Mouse (Mus musculus): ENCODE measurements around the gene Tent5b. TPM values are rescaled to one million over a fixed set of nuclear protein-coding genes. Genes with fewer than 3 reads are reported as not detected.

Gene Tent5b
- polyA plus RNA-seq, 1 experiment = 0.86 TPM

DNA sequence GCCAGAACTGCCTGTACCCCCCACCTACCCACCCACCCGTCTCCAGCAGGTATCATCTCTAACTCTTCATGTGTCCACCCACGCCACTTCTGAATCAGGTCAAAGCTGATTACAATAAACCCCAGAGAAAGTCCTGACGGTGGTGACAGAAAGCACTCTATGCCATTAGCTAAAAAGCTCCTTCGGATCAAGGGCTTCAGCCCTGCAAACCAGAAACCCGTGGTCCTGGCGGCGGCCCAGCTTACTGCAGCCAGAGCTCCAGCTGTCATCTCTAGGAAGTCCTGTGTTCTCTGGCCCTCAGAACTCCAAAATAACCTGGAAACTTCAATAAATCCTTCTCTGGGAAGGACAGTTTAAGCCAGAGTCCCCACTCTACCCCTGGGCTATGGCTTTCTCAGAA is 15.8 kb downstream of the Tent5b start:
- no peak for TF ChIP-seq CTCF (IDR thresholded peaks at IDR 0.05; ENCODE audit: borderline replicate concordance, control insufficient read depth, extremely low read depth, insufficient read depth, low read length, poor library complexity)
- TF ChIP-seq POLR2A (IDR thresholded peaks at IDR 0.05; ENCODE audit: control insufficient read depth, extremely low read depth, insufficient read depth, low read length, poor library complexity) = no peak
- Histone ChIP-seq H3K4me1 (replicated peaks; ENCODE audit: control insufficient read depth, insufficient read depth, low read length) (peaks cover 22% of the 10 kb centered on the region), H3K4me3 (ENCODE audit: control insufficient read depth, insufficient read depth, low read length) (no peak overlapping the region), H3K36me3 (ENCODE audit: control insufficient read depth, insufficient read depth, low read length) (no peaks in the 10 kb centered on the region), H3K27ac (ENCODE audit: control insufficient read depth, insufficient read depth, low read length) (no peak overlapping the region), H3K27me3 (ENCODE audit: control insufficient read depth, insufficient read depth, low read length) (peaks cover 21% of the 10 kb centered on the region)
- no peak for DNase-seq
- WGBS = 47% methylated on average over 7 of the region's 7 CpGs

DNA sequence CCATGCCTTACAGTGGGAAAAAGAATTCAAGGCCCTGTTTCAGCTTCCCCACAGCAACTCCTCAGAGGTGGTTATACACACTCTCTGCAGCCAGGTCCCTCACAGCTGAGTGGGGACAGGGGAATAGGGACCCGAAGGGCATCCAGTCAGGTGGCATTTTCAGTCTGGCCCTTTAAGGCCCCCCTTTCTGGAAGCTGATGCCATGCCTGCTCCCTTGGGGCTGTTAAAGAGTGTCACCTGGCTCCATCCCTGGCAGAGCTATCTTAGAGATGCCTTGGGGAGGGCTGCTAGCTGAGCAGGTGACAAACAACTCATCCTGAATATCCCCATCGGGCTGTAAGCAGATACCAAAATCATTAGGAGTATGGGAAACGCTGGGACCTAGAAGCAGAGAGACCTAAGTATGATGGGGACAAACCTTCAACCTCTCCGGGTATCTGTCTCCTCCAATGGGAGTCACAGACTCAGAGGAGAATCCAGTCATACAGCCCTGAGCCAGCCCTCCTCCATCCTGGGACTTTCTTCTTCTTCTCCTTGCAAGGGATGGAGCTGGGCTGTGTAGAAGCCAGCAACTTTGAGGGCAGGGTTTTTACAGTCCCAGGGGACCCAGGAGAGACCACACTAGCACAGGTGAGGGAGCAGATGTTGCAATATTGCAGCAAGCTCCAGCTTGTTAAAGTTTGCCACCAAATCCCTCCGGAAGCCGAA is 17.0 kb downstream of the Tent5b start:
- Histone ChIP-seq H3K4me1 (replicated peaks; ENCODE audit: control insufficient read depth, insufficient read depth, low read length) (peaks cover 28% of the 10 kb centered on the region), H3K36me3 (ENCODE audit: control insufficient read depth, insufficient read depth, low read length) (no peaks in the 10 kb centered on the region), H3K4me3 (ENCODE audit: control insufficient read depth, insufficient read depth, low read length) (no peak overlapping the region), H3K27ac (ENCODE audit: control insufficient read depth, insufficient read depth, low read length) (no peak overlapping the region), H3K27me3 (ENCODE audit: control insufficient read depth, insufficient read depth, low read length) (peaks cover 21% of the 10 kb centered on the region)
- DNase-seq = no peak
- TF ChIP-seq CTCF (IDR thresholded peaks at IDR 0.05; ENCODE audit: borderline replicate concordance, control insufficient read depth, extremely low read depth, insufficient read depth, low read length, poor library complexity) (no peak), POLR2A (IDR thresholded peaks at IDR 0.05; ENCODE audit: control insufficient read depth, extremely low read depth, insufficient read depth, low read length, poor library complexity) (no peak)
- 38% methylated on average over 6 of the region's 6 CpGs for WGBS

DNA sequence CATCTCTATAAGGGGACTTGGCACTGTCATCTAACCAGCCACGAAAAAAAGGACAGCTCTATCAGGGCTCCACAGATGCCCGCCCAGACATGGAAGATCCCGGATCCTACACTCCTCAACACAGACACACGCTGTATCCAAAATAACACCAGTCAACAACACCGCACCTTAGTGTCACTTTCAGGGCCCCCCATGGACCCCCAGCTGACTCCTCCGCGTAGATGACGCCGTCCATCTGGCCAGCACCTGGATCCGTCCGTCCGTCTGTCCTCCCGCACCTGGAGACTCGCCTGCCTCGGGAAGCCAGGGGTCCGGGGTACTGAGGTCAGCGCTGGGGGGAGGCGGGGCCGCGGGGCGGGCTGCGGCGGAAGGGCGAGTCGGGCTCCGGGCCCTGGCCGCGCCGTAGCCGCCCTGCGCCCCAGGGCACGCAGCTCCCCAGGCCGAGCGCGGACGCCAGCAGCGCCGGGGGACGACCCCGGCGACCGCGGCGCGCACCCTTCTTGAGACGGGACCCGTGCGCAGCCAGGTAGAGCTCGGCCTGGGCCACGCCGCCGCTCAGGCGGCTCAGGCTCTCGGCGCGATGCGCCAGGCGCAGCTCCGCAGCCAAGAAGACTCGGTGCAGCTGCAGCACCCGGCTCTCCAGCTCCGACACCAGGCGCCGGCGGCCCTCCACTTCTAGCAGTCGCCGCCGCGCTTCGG is 17.7 kb downstream of the Tent5b start:
- peak overlapping the region; percentile 40 for H3K4me3 ChIP-seq (ENCODE audit: control insufficient read depth, insufficient read depth, low read length)
- no peaks in the 10 kb centered on the region for H3K36me3 ChIP-seq (ENCODE audit: control insufficient read depth, insufficient read depth, low read length)
- H3K4me1 ChIP-seq (replicated peaks; ENCODE audit: control insufficient read depth, insufficient read depth, low read length) = peaks cover 28% of the 10 kb centered on the region
- 3% methylated on average over 70 of the region's 70 CpGs for WGBS
- no peak for TF ChIP-seq CTCF (IDR thresholded peaks at IDR 0.05; ENCODE audit: borderline replicate concordance, control insufficient read depth, extremely low read depth, insufficient read depth, low read length, poor library complexity)
- no peak for TF ChIP-seq POLR2A (IDR thresholded peaks at IDR 0.05; ENCODE audit: control insufficient read depth, extremely low read depth, insufficient read depth, low read length, poor library complexity)
- H3K27ac ChIP-seq (ENCODE audit: control insufficient read depth, insufficient read depth, low read length) = no peak overlapping the region
- H3K27me3 ChIP-seq (ENCODE audit: control insufficient read depth, insufficient read depth, low read length) = peaks cover 21% of the 10 kb centered on the region
- DNase-seq = no peak

DNA sequence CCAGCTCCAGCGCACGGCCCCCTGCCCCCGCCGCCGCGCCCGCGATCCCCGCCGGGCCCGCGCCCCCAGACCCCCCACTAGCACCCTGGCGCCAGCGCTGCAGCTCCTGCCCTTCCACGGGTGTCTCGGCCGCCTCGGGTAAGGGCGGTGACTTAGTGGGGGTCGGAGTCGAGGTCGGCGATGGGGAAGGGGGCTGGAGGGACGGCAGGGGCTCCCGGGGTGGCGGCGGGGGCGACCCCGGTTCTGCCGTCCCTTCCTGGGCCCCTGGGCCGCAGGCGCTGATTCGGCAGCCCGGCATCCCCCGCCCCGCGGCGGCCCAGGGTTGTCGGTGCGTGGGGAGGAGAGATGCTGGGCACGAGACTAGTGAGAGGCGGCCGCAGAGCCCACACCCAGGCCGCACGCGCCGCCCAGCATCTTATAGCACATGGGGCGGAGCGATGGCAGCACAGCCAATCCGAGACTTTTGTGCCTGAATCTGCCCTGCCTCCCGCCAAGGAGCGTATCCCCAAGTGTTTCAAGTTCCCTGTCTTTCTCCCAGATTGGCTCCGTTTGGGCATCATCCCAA is 18.3 kb downstream of the Tent5b start, which contains the start of gene Trnp1:
TSS of gene Trnp1 (minus strand) at position 391 of the 565 bp plus-strand sequence.
- H3K36me3 ChIP-seq (ENCODE audit: control insufficient read depth, insufficient read depth, low read length) = no peaks in the 10 kb centered on the region
- TF ChIP-seq POLR2A (IDR thresholded peaks at IDR 0.05; ENCODE audit: control insufficient read depth, extremely low read depth, insufficient read depth, low read length, poor library complexity) (no peak), CTCF (IDR thresholded peaks at IDR 0.05; ENCODE audit: borderline replicate concordance, control insufficient read depth, extremely low read depth, insufficient read depth, low read length, poor library complexity) (no peak)
- peaks cover 21% of the 10 kb centered on the region for H3K27me3 ChIP-seq (ENCODE audit: control insufficient read depth, insufficient read depth, low read length)
- H3K27ac ChIP-seq (ENCODE audit: control insufficient read depth, insufficient read depth, low read length) = no peak within 1 kb of the TSS
- H3K4me3 ChIP-seq (ENCODE audit: control insufficient read depth, insufficient read depth, low read length) = peak within 1 kb of the TSS; percentile 40
- peaks cover 28% of the 10 kb centered on the region for H3K4me1 ChIP-seq (replicated peaks; ENCODE audit: control insufficient read depth, insufficient read depth, low read length)
- 1% methylated on average over 52 of the region's 53 CpGs for WGBS
- peak; percentile 46 for DNase-seq

DNA sequence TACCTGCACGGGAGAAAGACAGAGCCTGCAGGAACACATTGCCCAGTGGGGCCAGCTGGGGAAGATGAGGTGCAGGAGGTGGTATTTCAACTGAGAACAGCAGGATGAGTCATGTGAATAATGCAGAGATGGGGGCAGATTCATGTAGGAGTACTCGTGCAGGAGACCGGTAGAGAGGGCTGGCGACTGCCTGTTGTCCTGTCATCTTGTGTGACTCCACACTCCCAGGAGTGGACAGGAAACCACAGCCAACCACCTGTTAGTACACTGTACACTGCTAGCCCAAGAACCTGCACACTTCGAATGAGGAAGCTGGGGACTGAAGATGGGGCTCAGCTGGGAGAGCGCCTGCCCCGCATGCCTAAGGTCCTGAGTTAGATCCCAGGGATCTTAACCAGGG is 21.6 kb downstream of the Tent5b start:
- Histone ChIP-seq H3K4me1 (replicated peaks; ENCODE audit: control insufficient read depth, insufficient read depth, low read length) (peaks cover 38% of the 10 kb centered on the region), H3K27ac (ENCODE audit: control insufficient read depth, insufficient read depth, low read length) (no peak overlapping the region), H3K4me3 (ENCODE audit: control insufficient read depth, insufficient read depth, low read length) (no peak overlapping the region), H3K27me3 (ENCODE audit: control insufficient read depth, insufficient read depth, low read length) (peaks cover 18% of the 10 kb centered on the region), H3K36me3 (ENCODE audit: control insufficient read depth, insufficient read depth, low read length) (no peaks in the 10 kb centered on the region)
- TF ChIP-seq CTCF (IDR thresholded peaks at IDR 0.05; ENCODE audit: borderline replicate concordance, control insufficient read depth, extremely low read depth, insufficient read depth, low read length, poor library complexity) = no peak
- no peak for TF ChIP-seq POLR2A (IDR thresholded peaks at IDR 0.05; ENCODE audit: control insufficient read depth, extremely low read depth, insufficient read depth, low read length, poor library complexity)
- WGBS = 21% methylated on average over 7 of the region's 7 CpGs
- no peak for DNase-seq

DNA sequence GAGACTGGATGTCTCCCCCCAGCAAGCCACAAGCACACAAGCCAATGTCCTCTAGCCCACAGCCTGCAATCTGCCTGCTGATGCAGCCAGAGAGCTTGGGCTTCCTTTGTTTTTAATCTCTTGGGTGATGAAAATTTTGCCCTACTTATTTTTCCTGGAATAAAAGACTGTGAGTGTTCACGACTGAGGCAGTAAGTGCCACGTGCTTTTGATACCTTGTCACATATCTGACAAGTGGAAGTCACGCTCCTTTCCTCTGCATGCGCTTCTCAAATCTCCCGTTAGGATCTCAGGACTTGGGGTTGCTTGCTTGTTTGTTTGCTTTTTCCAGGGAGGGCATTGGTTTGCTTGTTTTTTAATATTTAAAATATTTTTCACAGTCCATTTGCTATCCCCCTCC is 24.4 kb downstream of the Tent5b start:
- H3K36me3 ChIP-seq (ENCODE audit: control insufficient read depth, insufficient read depth, low read length) = no peaks in the 10 kb centered on the region
- DNase-seq = no peak
- TF ChIP-seq CTCF (IDR thresholded peaks at IDR 0.05; ENCODE audit: borderline replicate concordance, control insufficient read depth, extremely low read depth, insufficient read depth, low read length, poor library complexity) = no peak
- no peak for TF ChIP-seq POLR2A (IDR thresholded peaks at IDR 0.05; ENCODE audit: control insufficient read depth, extremely low read depth, insufficient read depth, low read length, poor library complexity)
- WGBS = 70% methylated on average over 5 of the region's 5 CpGs
- no peaks in the 10 kb centered on the region for H3K27me3 ChIP-seq (ENCODE audit: control insufficient read depth, insufficient read depth, low read length)
- peaks cover 38% of the 10 kb centered on the region for H3K4me1 ChIP-seq (replicated peaks; ENCODE audit: control insufficient read depth, insufficient read depth, low read length)
- no peak overlapping the region for H3K27ac ChIP-seq (ENCODE audit: control insufficient read depth, insufficient read depth, low read length)
- H3K4me3 ChIP-seq (ENCODE audit: control insufficient read depth, insufficient read depth, low read length) = no peak overlapping the region
